Mouse (Mus musculus): ENCODE data around the gene AI854703. TPM values are rescaled to one million over a fixed set of nuclear protein-coding genes. Genes with fewer than 3 reads are reported as not detected.

Gene AI854703
- total and polyA plus RNA-seq, 2 experiments, result under 0.01 to 0.06 TPM

DNA sequence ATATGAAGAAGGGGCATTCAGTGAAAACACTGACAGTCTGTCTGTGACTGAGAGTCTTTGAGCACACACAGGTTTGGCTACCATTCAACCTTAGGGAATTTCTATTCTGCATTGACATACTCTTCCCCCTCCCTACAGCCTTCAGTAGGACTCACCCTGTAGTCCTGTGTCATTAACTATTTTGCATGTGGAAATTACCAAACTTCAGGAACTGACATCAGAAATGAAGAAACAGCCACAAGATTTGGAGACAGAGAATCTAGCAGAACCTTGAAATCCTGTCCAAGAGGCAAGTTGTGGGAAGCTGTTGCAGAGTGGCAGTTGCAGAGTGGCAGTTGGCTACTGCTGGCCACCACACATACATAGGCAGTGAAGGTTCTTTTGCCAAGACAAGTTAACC lies 41.5 kb downstream of the AI854703 start:
- TF ChIP-seq CTCF (IDR thresholded peaks at IDR 0.05; ENCODE audit: low read depth, low read length), result no peak
- no peak for TF ChIP-seq POLR2A (IDR thresholded peaks at IDR 0.05; ENCODE audit: extremely low read depth, insufficient read depth, low read length)
- no peak overlapping the region for H3K4me3 ChIP-seq (ENCODE audit: insufficient read depth, low read depth, low read length)
- H3K27me3 ChIP-seq (ENCODE audit: control insufficient read depth, insufficient read depth, low read length), result no peaks in the 10 kb centered on the region
- no peak overlapping the region for H3K27ac ChIP-seq (replicated peaks; ENCODE audit: insufficient read depth, low read depth, low read length)
- no peaks in the 10 kb centered on the region for H3K36me3 ChIP-seq (ENCODE audit: control insufficient read depth, insufficient read depth, low read length)
- H3K79me2 ChIP-seq (ENCODE audit: control insufficient read depth, insufficient read depth, low read length), result no peaks in the 10 kb centered on the region
- H3K9ac ChIP-seq (ENCODE audit: low read depth, low read length), result no peak overlapping the region
- H3K4me1 ChIP-seq (ENCODE audit: control insufficient read depth, insufficient read depth, low read length), result peaks cover 17% of the 10 kb centered on the region
- DNase-seq (ENCODE audit: extremely low read depth, low read depth, low spot score), result no peak

GRCm38 (mm10) chr6:48669446-48669969 lies 42.9 kb downstream of the AI854703 start:
- H3K4me1 ChIP-seq (ENCODE audit: control insufficient read depth, insufficient read depth, low read length), result peaks cover 17% of the 10 kb centered on the region
- no peak overlapping the region for H3K27ac ChIP-seq (replicated peaks; ENCODE audit: insufficient read depth, low read depth, low read length)
- no peak for TF ChIP-seq CTCF (IDR thresholded peaks at IDR 0.05; ENCODE audit: low read depth, low read length)
- TF ChIP-seq POLR2A (IDR thresholded peaks at IDR 0.05; ENCODE audit: extremely low read depth, insufficient read depth, low read length), result no peak
- H3K9ac ChIP-seq (ENCODE audit: low read depth, low read length), result no peak overlapping the region
- whole genome bisulfite sequencing, result 84% methylated on average over 2 of the region's 2 CpGs
- no peak for DNase-seq (ENCODE audit: extremely low read depth, low read depth, low spot score)
- no peaks in the 10 kb centered on the region for H3K27me3 ChIP-seq (ENCODE audit: control insufficient read depth, insufficient read depth, low read length)
- no peak overlapping the region for H3K4me3 ChIP-seq (ENCODE audit: insufficient read depth, low read depth, low read length)
- no peaks in the 10 kb centered on the region for H3K36me3 ChIP-seq (ENCODE audit: control insufficient read depth, insufficient read depth, low read length)
- no peaks in the 10 kb centered on the region for H3K79me2 ChIP-seq (ENCODE audit: control insufficient read depth, insufficient read depth, low read length)

- 96% methylated on average over 9 of the region's 9 CpGs for WGBS
- Histone ChIP-seq H3K4me1 (ENCODE audit: control insufficient read depth, insufficient read depth, low read length) (peaks cover 16% of the 10 kb centered on the region; the same call in 1 of the 2 replicates), H3K79me2 (ENCODE audit: control insufficient read depth, insufficient read depth, low read length) (peaks cover 3% of the 10 kb centered on the region; the same call in 1 of the 2 replicates), H3K36me3 (ENCODE audit: control insufficient read depth, insufficient read depth, low read length) (peaks cover 6% of the 10 kb centered on the region), H3K4me3 (ENCODE audit: insufficient read depth, low read depth, low read length) (no peak overlapping the region), H3K9ac (ENCODE audit: low read depth, low read length) (no peak overlapping the region), H3K27me3 (ENCODE audit: control insufficient read depth, insufficient read depth, low read length) (no peaks in the 10 kb centered on the region), H3K27ac (replicated peaks; ENCODE audit: insufficient read depth, low read depth, low read length) (peak overlapping the region; percentile 20)
- TF ChIP-seq POLR2A (IDR thresholded peaks at IDR 0.05; ENCODE audit: extremely low read depth, insufficient read depth, low read length) (no peak), CTCF (IDR thresholded peaks at IDR 0.05; ENCODE audit: low read depth, low read length) (no peak)
- no peak for DNase-seq (ENCODE audit: extremely low read depth, low read depth, low spot score)
These were observed 47.9 kb downstream of the AI854703 start for GRCm38 (mm10) chr6:48674291-48675058.

DNA sequence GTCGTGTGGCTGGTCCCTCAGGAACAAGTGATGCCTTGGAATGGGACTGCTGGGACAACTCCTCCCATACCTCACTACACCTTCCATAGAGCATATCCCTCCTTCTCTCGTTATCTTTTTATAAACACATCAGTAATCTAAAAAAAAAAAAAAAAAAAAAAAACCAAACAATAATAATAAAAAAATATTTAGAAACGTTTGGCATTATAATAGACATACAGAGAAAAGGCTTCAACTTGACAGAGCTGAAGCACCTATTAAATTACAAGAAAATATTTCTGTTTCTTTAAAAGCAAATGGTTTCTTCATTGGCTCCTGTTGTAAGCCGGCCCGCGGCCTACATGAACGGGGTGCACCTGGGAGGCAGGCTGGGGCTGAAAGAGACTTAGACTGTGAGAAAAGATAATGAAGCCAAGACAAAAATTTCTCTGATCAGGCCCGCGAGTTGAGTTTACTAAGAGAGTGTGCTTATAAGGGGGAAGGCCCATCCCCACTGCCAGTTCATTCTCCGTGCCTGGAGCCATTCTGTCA lies 48.9 kb downstream of the AI854703 start:
- Histone ChIP-seq H3K27ac (replicated peaks; ENCODE audit: insufficient read depth, low read depth, low read length) (peak overlapping the region; percentile 95), H3K4me1 (ENCODE audit: control insufficient read depth, insufficient read depth, low read length) (peaks cover 16% of the 10 kb centered on the region; the same call in 1 of the 2 replicates), H3K9ac (ENCODE audit: low read depth, low read length) (peak overlapping the region; percentile 76), H3K27me3 (ENCODE audit: control insufficient read depth, insufficient read depth, low read length) (no peaks in the 10 kb centered on the region), H3K79me2 (ENCODE audit: control insufficient read depth, insufficient read depth, low read length) (peaks cover 3% of the 10 kb centered on the region; the same call in 1 of the 2 replicates), H3K4me3 (ENCODE audit: insufficient read depth, low read depth, low read length) (peak overlapping the region; percentile 75), H3K36me3 (ENCODE audit: control insufficient read depth, insufficient read depth, low read length) (peaks cover 7% of the 10 kb centered on the region)
- WGBS, result 26% methylated on average over 10 of the region's 10 CpGs
- DNase-seq (ENCODE audit: extremely low read depth, low read depth, low spot score), result no peak
- TF ChIP-seq POLR2A (IDR thresholded peaks at IDR 0.05; ENCODE audit: extremely low read depth, insufficient read depth, low read length) (no peak), CTCF (IDR thresholded peaks at IDR 0.05; ENCODE audit: low read depth, low read length) (no peak)

DNA sequence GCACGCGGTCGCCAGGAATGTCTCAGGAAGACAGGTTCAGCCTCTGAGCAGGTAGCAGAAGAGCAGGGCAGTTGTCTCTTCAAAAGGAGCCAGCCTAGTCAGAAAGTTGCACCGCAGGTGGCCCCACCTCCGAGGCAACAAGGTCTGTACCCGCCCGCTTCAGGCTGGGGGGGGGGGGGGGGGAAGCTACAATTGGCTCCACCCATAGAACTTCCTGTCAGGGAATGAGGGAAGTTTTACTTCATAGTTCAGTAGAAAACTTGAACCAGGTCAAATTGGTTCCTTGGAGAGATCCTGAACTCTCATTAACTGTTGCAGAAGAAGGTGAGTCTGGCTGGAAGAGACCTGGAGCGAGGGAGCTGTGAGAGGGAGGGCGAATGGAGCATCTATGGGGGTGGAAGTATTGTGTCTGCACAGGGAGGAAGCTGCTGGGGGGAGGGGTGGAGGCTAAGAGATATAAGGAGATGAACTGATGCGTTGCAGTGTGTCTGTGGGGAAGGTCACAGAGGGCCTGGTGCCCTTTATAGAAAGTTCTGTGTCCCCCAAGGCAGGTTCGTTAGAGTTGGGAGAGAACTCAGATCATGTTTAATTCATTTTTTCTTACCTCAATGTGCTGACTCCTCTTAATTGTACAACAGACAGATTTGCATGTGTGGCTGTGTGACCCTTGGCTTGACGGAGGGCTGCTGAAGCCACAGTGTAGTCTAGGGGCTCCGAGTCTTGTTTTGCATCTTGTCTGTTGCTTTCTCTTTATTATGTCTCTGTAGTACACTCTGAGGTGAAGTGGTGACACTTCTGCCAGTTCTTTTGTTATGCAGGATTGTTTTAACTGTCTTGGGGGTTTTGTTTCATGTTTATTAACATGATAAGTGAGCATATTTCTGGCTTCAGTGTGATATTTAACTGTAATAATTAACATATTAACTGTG lies 49.6 kb downstream of the AI854703 start, which contains the start of gene Gimap9:
Gene Gimap9, plus strand, starts transcription at position 199 of the 929 bp plus-strand sequence.
- H3K36me3 ChIP-seq (ENCODE audit: control insufficient read depth, insufficient read depth, low read length), result peaks cover 7% of the 10 kb centered on the region
- H3K27ac ChIP-seq (replicated peaks; ENCODE audit: insufficient read depth, low read depth, low read length), result peak within 1 kb of the TSS; percentile 95
- H3K27me3 ChIP-seq (ENCODE audit: control insufficient read depth, insufficient read depth, low read length), result no peaks in the 10 kb centered on the region
- H3K4me3 ChIP-seq (ENCODE audit: insufficient read depth, low read depth, low read length), result peak within 1 kb of the TSS; percentile 75
- WGBS, result 10% methylated on average over 13 of the region's 13 CpGs
- peak; percentile 82 for DNase-seq (ENCODE audit: extremely low read depth, low read depth, low spot score)
- H3K79me2 ChIP-seq (ENCODE audit: control insufficient read depth, insufficient read depth, low read length), result peaks cover 3% of the 10 kb centered on the region; the same call in 1 of the 2 replicates
- 0 out of 2 replicates have a peak, but pooled peaks have one; percentile 39 for TF ChIP-seq POLR2A (IDR thresholded peaks at IDR 0.05; ENCODE audit: extremely low read depth, insufficient read depth, low read length)
- no peak for TF ChIP-seq CTCF (IDR thresholded peaks at IDR 0.05; ENCODE audit: low read depth, low read length)
- H3K4me1 ChIP-seq (ENCODE audit: control insufficient read depth, insufficient read depth, low read length), result peaks cover 16% of the 10 kb centered on the region; the same call in 1 of the 2 replicates
- peak within 1 kb of the TSS; percentile 76 for H3K9ac ChIP-seq (ENCODE audit: low read depth, low read length)

All from liver, adult 2 months (tissue).